Mouse (Mus musculus) kidney, postnatal 10 days (tissue): ENCODE results near the gene Ankrd44.

ENCODE experiments used
- DNase-seq: peaks from one replicate; pipeline ENCODE4 v3.0.0; 2021; ENCODE audit warnings: mixed read lengths

The Ankrd44 gene

DNA sequence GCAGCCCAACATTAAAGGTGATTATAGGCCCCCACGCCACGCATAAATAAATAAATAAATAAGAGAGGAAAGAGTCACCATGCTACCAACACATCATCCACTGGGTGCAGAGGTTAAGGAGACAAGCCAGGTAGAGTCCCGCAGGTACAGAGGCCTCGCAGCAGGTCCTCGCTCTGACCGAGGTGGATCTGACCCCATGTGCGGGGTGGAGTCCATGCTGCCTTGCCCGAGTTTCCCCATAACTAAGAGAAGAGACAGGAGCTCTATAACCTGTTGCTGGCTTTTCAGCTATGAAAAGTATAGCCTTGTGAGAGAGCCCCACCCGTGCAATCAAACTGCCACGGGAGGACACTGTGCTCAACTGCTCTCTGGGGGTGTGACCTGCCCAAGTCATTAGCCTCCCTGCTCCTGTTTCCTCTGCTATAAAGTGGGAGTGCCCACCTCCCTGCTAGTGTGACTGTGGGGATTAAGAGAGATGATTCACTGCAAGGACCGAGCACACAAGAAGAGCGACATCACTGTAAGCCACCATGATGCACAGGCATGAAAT, 4.1 kb downstream of the Ankrd44 start:
- no peak for DNase-seq

DNA sequence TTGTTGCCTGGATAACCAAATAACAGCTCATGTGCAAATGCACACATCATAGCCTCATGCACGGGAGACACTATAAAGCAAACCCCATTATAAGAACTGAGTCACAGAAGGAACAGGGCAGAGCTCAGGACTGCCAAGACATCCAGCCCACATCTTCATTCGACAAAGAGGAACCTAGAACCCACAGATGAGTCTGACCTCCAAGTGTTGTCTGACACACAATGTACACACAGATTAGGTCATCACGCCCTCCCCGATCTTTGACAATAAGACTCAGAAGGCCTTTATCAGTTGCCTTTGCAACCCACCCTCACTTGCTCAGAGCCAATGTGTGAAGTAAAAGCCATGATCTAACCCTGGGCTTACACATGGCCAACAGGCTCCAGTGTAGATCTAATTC, 6.1 kb downstream of the Ankrd44 start:
- DNase-seq, result no peak

DNA sequence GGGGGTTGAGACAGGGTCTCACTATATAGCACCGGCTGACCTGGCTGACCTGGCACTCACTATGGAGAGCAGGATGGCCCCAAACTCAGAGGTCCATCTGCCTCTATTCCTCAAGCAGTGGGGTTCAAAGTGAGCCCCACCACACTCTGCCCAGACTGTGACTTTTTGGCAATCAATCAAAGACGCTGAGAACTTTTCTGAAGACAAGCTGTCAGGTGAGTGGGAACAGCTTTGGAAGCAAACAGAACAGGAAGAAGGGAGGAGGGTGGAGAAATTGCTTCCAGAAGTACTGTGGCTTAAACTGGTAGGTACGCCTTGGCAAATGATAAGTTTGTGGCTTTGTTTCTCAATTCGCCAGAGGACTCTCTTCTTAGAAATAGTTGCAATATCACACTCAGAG, 9.7 kb downstream of the Ankrd44 start:
- DNase-seq, result no peak

DNA sequence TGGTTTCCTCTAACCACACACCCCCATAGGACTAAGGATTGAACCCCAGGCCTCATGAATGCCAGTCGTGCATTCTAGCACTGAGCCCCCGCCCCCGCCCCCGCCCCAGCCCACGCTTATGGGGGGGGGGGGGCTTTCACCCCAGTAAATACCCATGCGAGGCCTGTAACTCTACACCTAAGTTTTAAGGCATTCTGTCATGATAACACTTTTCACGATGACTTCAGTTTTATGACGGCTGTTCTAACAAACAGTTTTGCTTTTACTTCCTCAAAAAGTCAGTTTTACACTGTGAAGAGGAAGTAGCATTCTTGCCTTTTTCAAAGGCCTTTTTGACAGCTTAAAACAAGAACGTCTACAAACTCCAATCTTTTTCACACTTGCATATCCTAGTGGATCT, 11.8 kb downstream of the Ankrd44 start:
- DNase-seq, result no peak

DNA sequence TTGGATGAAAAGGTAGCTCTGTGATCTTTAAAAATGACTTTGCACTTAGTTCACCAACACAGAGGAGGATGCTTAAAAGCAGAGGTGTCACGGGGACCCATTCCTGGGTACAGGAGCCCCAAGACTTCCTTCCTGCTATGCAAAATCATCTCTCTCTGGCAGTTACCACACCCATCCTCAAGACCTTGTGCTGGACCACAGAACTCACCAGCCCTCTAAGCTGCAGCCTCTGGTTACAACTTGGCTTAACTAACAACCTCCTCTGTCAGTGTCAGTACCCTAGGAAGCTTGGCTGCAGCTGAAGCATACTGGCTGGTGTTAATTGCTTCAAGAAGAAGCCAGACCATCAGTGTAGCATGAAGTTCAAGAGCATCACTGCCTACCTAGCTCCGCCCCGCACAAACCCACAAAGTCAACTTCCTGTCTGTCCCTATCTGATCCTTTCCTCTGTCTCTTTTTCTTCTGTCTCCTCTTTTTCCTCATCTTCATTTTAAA, 12.8 kb downstream of the Ankrd44 start:
- DNase-seq, result no peak

DNA sequence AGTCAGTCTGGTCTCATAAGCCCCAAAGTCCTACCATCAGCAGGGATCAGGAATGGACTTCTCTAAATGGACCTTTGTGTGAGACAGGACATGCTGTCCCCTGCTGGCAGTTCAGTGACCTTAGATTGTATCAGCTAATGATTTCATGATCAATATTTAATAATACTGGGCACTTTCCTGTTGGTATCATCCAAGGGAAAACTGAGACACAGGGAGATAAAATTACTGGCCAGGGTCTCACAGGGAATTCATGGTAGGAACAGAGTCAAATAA, 13.2 kb downstream of the Ankrd44 start:
- no peak for DNase-seq

DNA sequence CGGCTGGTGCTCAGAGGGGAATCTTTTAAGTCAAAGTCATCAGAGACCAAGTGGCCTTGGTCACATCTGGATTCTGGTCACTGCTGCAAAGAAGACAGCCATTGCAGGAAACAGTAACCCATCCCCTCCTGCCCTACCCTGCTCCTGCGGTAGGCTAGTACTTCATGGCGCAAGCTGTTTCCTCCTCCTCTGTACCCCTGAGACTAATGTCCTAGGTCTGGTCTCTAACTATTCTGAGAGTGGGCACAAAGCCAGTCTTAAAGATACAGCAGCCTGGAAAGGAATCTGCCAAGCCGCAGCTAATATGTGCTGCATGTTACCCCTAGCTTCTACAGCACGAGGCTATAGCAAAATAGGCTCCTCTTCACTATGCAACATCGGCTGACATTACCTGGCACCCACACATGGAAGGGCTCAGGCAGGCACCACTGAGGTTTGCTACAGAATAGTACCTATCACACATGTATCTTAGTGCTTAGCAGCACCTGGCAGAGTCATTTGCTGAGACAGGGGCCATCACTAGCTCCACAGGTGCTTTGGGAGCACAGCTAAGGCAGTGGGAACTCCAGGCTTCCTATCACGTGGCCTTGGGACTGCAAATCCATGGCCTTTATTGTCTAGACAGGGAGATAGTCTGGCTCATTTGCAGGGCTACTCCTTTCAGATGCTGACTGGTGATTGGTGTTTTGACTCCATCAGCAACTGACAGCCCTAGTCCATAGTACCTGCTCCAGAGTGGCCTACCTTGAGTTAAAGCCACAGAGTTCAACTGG, 13.7 kb downstream of the Ankrd44 start:
- DNase-seq, result no peak

DNA sequence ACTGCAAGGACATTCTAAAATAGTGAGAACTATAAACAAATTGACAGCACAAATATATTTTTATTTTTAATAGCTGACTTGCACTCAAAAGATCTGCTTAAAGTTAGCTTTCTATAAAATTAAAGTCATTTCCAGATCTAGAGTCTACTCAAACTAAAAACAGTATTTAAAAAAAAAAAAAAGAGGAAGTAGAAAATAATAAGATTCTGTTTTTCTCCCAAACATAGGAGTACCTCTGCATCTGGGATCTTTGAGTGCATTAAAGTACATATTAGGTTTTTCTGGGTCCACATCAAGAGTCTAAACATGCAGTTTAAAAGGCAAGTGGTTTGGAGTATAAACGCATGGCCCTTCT, 15.0 kb downstream of the Ankrd44 start:
- no peak for DNase-seq

DNA sequence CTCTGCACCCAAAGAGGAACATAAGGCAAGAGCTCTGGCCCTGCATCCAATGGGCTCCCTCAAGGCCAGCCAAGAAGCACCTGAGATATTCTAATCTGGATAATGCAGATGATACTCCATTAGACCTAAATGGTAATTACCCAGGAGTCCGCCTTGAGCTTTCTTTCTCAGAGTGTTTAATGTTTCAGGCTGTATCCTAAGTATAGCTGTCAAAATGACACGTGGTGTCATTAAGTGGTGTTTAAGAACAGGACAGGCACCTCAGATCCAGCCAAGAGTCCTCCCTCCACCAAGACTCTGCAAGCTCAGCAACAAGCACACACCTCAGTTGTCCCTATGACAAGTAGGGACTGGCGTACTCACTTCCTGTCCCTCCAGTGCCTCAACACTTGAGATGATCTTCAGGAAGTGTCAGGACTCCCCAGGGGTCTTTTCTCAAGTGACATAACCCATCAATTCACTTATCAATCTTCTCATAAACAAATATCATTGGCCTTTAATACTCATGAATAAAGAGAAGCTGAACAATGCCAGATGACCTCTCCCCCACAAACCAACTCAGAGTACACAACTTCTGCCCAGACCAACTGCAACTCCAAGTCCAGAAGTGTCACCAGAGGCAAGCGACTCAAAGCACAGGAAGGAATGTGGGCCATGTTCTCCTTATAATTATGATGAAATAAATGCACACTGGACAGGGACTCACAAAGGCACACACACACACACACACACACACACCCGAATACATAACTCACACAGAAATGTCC, 15.5 kb downstream of the Ankrd44 start:
- no peak for DNase-seq

DNA sequence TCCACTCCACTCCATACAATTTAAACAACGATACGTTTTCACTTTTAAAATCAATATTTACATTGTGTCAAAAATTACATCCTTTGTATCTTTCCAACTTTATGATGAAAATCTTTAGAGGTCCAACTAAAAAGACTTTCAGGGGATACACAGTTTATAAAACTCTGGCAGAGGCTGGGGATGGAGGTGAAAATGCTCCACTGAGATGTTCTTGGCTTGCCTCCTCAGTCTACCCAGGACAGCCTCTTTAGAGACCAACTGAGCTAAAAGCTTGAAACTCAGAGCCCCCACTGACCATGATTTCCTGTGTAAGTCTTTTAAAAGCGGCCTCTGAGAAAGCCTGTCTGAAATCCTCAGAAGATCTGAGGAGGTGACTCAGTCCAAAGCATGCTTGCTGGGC, 17.4 kb downstream of the Ankrd44 start:
- DNase-seq, result no peak

DNA sequence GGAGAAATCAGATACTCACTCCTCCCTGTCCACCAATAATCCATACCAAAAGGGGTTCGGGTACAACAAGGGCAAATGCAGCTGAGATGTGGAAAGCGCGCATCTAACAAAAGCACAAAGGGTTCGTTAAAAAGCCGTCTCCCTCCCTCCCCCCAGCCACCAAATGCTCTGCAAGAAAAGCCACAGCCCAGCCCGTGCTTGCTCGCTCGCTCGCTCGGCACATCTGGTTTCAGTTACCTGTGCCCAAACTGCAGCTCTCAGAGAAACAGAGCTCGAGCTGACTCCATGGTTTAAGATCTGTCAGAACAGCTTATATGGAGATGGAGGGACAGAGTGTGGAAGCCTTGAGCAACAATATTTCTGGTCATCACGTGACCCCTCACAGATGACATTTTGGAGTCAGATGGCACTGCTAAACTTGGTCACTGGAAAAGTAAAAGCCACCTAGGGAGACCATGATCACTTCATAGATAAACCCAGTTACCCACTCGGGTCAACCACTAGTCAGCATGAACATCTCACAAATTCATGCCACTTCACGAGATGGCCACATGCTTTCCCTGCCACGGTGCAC, 19.0 kb downstream of the Ankrd44 start:
- DNase-seq, result no peak

DNA sequence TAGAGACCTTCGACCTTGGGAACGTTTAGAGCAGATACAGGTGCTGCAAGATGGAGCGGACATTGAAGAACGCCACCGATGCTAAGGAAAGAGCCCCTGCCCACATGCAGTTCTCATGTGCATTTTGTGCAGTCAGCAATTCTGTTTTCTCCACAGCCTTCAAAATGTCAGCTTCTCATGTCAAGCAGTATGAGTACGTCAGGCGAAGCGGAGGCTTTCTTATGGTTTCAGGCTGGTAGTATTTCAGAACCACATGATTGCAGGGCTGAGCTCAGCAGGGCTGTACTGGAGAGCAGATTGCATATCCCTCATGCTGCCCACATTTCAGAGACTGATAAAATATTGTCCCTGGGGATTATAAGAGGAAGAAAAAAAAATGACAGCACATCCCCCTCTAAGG, 19.9 kb downstream of the Ankrd44 start:
- DNase-seq, result no peak

DNA sequence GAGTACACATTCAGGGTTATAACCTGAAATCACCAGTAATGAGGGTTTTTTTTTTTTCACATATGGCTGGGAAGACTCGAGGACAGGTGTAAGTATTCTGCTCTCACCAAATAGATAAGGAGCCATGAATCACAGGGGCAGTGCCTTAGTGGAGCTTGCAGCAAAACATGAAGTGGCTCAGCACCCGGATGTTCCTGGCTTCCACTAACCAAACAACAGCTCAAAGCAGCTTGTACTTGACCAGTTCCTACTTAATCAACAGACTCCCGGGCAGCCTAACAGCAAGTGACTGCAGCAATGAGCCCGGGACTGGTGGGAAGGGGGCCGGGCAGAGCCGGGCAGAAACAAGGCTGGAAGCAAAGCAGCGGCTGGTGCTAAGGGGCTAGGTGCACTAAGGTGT, 20.6 kb downstream of the Ankrd44 start:
- DNase-seq, result no peak

DNA sequence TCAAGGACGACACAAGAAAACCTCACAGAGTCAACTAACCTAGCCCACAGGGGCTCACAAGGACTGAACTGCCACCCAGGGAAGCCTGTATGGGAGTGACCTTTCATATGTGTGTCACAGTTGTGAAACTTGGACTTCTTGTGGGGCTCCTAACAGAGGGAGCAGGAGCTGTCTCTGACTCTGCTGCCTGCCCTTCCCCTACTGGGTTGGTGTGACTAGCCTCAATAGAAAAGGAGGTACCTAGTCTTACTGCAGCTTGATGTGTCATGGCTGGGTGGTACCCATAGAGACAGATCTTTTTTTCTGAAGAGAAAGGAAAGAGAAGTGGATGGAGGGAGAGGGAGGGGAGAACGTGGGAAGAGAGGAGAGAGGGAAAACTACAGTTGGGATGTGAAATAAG, 22.0 kb downstream of the Ankrd44 start:
- no peak for DNase-seq

DNA sequence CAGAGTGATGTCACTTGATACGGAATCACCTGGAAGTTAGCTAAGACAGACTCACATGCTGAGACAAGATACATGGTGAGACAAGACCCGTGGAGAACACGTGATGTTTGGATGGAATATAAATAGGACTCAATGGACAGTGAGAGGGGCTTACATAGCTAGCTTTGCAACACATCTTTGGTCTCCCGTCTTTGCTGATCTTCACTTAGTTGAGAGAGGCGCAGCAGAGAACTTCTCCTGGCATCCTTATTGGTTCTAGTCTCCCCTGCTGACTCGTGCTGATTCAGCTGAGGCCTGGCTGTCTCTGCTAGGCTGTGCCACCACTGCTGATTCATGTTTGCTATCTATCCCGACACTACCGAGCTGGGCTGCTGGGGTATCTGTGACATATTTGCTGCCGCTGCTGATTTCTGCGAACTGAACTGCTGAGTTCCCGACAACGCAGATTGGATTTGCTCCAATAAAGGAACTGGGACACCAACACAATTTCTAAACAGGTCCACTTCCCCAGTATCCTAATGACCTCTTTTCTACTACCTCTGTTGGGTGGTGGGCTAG, 23.4 kb downstream of the Ankrd44 start:
- DNase-seq, result no peak

DNA sequence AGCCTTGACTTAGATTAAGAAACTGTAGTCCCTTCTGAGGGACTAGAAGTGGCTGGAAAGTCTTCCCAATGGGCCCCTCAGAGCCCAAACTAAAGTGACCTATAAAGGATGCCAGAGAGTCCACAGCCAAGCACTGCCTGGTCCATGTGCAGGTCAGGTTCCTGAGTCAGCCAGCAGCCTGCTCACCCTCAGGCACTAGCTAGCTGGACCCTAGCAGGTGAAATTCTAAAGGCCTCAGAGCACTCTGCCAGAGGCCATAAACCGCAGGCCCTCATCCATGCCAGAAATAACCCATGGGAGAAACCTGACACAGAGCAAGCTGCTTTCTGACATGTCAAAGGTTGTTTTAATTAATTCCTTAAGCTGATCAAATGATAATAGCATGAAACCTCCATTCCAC, 25.1 kb downstream of the Ankrd44 start:
- no peak for DNase-seq

DNA sequence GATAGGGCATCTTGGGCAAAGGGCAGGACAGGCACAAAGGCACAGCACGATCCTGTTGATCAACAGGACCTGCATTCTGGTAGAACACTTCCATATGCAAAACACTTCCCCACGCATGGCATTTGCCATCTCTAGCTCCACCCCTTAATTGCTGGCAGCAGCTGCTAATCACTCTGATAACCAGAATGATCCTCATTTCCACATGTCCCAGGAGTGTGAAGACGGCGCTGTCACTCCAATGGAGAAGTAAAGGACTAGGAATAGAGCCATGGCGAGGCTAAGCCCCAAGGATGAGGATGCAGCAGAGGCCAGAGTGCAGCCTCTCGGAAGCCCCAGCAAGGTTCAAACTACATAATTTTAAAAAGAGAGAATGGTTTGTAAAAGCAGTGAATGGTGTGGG, 26.9 kb downstream of the Ankrd44 start:
- DNase-seq, result no peak

DNA sequence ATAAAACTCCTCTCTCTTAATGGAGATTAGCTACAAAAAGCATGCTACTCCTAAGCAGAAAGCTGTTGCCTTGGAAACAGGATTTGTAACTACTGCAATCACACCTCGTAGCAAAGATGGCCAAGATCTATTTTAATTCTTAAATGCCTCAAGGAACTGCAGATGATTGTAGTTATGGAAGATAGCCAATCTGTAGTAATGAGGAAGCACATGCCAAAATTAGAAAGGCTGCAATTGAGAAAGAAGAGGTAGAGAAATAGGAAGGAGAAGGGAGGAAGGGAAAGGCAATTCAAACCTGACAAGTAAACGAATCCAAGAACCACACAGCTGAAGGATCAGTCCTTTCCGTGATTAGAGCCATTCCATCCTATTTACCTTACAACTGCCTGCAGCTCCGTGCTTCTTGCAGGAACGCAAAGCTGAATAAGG, 27.5 kb downstream of the Ankrd44 start:
- DNase-seq, result no peak

DNA sequence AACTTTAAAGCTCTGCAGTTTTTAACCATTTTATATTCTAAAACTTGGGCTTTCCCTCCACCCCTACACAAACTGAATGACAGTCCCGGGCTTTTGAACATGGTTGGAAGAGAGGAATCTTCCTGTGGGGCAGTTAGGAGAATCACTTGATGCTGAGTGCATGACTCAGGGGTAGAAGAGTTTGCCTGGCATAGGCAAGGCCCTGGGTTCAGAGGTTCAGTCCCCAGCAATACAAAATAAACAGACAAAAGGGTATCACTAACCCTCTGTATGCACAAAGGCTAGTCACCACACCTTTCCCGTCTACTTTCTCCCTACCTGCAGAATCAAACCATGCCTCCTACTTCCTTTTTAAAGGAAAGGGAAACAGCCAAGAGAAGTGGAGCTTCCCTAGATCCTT, 28.5 kb downstream of the Ankrd44 start:
- no peak for DNase-seq

DNA sequence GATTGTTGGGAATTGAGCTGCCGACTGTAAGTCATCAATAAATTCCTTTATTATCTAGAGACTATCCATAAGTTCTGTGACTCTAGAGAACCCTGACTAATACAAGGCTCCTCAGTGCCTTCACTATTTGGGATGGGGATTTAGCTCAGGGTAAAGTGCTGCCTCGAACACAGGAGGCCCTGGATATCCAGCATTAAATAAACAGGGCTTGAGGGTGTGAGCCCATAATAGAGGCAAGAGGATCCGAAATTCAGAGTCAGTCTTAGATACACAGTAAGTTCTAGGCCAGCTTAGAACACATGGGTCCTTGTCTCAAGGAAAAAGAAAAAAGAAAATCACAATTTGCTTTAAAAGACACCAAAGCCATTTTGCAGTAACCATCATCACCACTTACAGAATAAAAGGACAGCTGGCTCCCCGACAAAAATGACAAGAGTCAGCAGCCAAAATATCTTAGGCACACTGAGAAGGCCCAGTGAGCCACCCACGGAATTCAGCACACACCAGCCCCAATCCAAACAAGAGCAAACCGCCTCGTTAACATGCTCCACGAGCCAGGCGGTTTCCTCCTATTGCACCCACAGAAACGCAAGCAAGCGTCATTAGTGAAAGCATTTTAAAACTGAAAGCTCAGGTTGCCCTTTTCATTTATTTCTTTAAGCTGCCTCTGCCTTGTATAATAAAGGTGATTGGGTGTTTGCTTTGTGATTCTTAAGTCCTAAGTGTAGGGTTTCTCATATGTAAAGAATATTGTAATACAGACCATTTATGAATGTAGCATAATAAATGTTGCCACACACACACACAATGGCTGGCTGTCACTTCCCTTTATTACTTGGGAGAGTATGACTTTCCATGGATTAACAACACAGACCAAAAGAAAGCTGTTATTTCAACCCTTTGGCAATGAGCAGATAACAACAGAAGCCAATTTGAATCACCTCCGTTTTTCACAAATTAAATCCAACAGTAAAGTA, 29.8 kb downstream of the Ankrd44 start:
- DNase-seq, result no peak

DNA sequence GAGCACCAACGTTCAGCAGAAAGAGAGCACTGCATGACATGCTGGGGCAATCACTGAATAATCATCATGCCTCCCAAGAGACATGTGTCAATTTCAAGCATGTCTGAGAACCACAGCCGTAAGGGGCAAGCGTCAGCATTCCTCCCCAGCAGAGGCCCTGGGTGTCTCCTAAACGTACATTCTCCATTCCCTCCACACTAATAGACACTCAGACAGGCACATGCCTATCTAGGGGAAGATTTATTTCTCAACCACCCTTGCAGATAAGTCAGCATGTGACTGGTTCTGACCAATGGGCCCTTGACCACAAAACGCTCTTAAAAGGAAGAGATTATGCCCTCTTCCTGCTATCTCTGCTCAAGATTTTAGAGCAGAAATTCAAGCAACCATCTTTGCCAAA, 37.7 kb downstream of the Ankrd44 start:
- DNase-seq, result no peak

DNA sequence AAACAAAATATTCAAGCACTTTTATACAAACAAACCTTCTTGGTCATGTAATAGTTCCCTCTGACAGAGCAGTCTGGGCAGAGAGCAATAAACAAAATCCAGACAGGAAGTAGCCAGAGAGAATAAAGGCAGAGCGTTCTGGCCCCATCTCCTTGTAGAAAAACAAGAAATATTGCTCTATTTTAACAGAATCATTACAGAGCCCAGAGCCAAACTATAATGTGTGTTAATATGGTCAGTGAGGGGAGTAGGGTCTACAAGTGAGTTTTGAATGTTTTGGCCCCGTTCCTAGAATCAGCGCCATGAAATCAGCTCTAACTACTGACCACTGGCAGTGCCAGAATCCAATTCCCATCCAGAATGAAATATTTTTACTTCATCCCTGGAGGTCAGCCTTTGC, 38.3 kb downstream of the Ankrd44 start:
- DNase-seq, result no peak
